Mouse (Mus musculus) colon, adult 2 months (tissue): ENCODE data around the gene Adcyap1. TPM values are rescaled to one million over a fixed set of nuclear protein-coding genes. Genes with fewer than 3 reads are reported as not detected.

ENCODE experiments used
- polyA plus RNA-seq: library from polyadenylated mRNA; depleted of rRNA; stranded (reverse); fragments of >200 nt; gene quantifications from 2 replicates; pipeline ENCODE4 v1.2.3, GENCODE M21; 2012; rRNA removed

Adcyap1 gene
- polyA plus RNA-seq: 1.8 and 1.9 TPM in 2 replicates

DNA sequence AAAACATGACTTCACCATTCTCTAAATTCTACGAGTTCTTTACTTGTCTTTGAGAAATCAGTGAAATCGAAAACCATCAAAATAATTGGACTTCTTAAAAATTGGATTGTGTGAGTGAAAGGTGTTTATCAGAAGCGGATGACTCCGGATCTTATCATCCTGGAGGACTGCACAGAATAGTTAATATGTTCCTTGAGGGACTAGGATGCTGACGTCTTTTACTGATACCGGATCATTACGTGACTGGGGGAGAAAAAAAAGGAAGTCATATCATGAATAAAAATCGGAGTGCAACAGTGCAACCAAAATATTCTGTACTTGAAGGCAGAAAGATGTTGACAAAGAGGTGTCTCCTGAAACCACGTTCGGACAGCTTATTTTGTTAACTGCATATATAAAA, at the start of gene Adcyap1:
Adcyap1 (plus strand) TSS at position 301 of the 400 bp plus-strand sequence.

